Mouse (Mus musculus) large intestine, adult 2 months (tissue): ENCODE measurements at regions not wholly inside any gene's neighbourhood (a gene's known extent, or its start where the extent isn't known, plus 50 kb on each side); places are given as distances from the start of the nearest gene placed in this dataset.

Experiments used
- DNase-seq: peaks from one replicate; pipeline ENCODE4 v3.0.0-alpha.2; 2012; ENCODE audit warnings: low read depth, low spot score
- WGBS: fragments of 180-500 bp; shearing (Covaris S2); methylation state at CpG from one replicate; pipeline ENCODE4 v1.1.7; 2018; 5-methylcytosine and 5-hydroxymethylcytosine counted together

DNA sequence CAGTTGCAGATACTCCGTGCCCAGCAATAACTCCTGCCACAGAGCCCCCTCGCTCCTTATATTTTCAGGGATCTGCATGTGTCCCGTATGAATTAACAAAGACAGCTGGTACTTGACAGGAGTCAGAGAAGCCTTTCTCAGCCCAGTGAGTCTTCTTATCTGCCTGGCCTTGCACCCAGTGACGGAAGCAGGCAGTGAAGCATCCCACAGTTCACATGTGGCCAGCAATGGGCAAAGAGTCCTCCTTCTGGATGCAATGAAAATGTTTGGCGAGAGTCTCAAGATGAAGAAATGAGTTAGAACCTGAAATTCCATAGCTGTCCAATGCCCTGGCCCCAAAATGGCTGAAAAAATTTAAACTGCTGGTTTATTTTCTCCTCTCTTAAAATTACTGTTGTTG lies 622.2 kb upstream of the Cdh11 start:
- no peak for DNase-seq
- 90% methylated on average over 5 of the region's 5 CpGs for WGBS

DNA sequence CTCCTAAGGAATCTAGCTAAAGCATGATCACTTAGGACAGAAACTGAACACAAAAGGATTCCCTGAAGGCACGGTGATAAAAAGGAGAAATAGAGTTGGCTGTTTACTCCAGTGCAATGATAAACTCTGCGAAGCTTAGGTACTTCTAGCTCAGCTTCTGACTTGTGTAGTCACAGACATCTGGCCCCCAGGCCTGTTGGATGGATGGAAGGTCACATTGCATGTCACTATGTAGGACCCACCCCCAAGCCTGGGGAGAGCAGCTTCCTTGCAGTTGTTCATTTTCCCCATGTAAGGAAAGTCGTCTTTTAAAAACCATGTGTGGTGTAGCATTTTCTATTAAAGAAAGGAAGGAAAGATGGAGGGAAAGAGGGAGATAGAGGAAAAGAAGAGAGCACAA lies 623.0 kb upstream of the Cdh11 start:
- no peak for DNase-seq
- 77% methylated on average over 3 of the region's 3 CpGs for WGBS

GRCm38 (mm10) chr8:103409121-103409551 lies 623.7 kb upstream of the Cdh11 start:
- DNase-seq = no peak
- WGBS = 46% methylated on average over 2 of the region's 2 CpGs

DNA sequence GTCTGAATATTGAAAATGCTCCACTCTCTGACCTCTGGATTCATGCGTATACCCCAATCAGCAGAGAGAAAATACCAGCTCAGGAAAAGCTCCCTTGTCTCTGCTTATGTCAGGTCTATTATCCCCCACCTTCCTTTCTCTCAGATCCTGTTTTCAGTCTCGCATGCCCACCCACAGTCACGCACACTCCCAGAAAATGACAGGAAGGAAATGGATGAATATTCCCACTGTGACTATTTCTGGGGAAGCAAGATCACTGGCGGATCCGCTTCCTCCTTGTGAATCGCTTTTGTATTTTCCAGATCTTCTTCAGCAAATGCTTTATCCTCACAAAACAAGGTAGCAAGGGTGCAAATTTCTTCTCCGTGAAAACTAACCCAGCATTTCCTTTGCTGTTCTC lies 627.3 kb upstream of the Cdh11 start:
- 85% methylated on average over 7 of the region's 7 CpGs for WGBS
- no peak for DNase-seq

GRCm38 (mm10) chr8:103413589-103414575 lies 628.4 kb upstream of the Cdh11 start:
- 62% methylated on average over 11 of the region's 11 CpGs for WGBS
- no peak for DNase-seq

GRCm38 (mm10) chr8:103422313-103422973 lies 637.0 kb upstream of the Cdh11 start:
- 64% methylated on average over 2 of the region's 2 CpGs for WGBS
- DNase-seq = no peak

GRCm38 (mm10) chr8:103425967-103426366 lies 640.5 kb upstream of the Cdh11 start:
- DNase-seq = no peak
- 75% methylated on average over 1 of the region's 1 CpGs for WGBS

- 91% methylated on average over 3 of the region's 3 CpGs for WGBS
- DNase-seq = no peak
Observed at GRCm38 (mm10) chr8:103430874-103431492, 645.5 kb upstream of the Cdh11 start.

- DNase-seq = no peak
- WGBS = 93% methylated on average over 6 of the region's 6 CpGs
Observed at GRCm38 (mm10) chr8:103433532-103434105, 648.2 kb upstream of the Cdh11 start.

DNA sequence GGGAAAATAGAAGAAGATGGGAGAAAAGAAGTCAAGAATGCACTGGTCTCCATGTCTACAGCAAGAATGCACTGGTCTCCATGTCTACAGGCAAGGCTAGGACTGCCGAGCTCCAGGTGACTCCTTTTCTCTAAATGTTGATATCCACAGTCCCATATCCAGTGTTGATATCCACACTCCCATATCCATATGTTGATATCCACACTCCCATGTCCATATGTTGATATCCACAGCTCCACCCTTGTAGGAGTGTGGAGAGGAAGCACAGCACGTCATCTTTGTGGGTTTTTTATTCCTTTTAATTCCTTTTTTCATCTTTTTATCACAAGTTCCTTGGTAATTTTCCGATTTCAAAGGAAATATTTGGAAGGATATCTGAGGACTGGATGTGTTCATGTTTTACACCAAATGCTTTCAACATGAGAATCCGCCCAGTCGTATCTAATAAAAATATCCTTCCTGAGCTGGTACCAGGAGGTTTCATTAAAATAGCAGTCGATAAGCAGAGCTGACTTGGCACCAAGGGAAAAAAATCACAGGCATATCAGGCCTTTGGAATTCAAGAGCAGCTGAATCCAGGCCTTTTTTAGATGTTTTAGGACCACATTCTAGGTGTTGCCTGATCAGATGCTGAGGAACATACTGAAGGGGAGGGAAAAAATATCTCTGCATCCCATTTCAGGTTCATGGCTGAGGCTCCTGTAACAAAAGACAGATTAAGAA lies 653.7 kb upstream of the Cdh11 start:
- WGBS = 80% methylated on average over 6 of the region's 6 CpGs
- DNase-seq = no peak

- WGBS = 56% methylated on average over 5 of the region's 5 CpGs
- DNase-seq = no peak
Observed at GRCm38 (mm10) chr8:103441163-103441562, 655.7 kb upstream of the Cdh11 start.

GRCm38 (mm10) chr8:103442420-103443125 lies 657.1 kb upstream of the Cdh11 start:
- DNase-seq = no peak
- 31% methylated on average over 6 of the region's 6 CpGs for WGBS

DNA sequence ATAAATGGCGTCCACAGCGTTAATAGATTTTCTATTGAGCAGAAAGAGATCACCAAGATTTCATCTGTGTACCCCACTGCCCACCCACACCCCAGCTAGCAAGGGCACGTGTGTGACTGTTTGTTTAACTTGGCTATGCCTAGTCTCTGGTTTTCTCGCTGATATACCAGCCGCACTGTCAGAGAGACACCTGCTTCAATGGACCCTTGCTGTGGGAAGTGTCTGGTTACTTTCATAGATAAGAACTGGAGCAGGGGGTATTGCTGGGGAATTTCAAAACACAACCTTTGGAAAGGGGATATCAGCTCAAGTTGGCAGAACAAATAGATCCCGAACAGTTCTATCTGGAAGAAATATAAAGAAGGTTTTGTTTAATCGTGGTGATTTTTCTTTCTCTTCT lies 656.8 kb upstream of the Cdh5 start:
- WGBS = 59% methylated on average over 7 of the region's 7 CpGs

DNA sequence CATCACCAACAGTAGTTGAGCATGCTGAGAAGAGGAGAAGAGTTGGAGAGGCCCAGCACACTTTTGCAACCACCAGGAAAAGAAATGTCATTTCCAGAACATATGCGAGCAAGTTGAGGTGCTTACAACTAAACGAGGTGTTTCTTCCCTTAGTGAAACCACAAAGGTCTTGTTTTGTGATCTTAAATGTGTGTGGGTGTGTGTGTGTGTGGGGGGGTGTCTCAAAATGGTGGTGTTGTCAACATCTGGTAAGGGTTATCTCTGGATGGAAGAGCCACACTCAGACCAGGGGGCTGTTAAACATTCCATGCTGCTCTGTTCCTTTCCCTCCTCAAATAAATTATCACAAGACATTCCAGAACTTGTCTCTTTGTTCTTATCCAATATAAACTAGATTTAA lies 656.0 kb upstream of the Cdh5 start:
- 72% methylated on average over 2 of the region's 2 CpGs for WGBS
- no peak for DNase-seq

More for the DNA sequence above, 656.8 kb upstream of the Cdh5 start:
- no peak for DNase-seq

DNA sequence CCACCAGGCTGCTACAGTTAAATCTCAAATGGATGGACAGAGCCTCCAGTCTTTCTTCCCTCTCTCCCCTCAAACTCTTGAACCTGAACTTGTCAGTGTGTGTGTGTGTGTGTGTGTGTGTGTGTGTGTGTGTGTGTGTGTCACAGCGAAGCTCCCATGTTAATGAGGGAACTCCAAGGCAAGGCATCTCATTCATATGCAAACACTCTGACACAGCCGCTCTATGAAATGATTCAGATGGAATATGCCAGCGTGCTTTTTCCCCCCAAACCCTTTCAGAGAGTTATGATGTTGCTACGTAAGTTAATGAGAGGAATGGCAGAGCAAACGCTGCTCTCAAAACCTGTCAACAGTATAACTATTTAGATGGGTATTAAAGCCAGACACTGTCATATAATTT lies 653.5 kb upstream of the Cdh5 start:
- WGBS = 83% methylated on average over 5 of the region's 5 CpGs
- no peak for DNase-seq

DNA sequence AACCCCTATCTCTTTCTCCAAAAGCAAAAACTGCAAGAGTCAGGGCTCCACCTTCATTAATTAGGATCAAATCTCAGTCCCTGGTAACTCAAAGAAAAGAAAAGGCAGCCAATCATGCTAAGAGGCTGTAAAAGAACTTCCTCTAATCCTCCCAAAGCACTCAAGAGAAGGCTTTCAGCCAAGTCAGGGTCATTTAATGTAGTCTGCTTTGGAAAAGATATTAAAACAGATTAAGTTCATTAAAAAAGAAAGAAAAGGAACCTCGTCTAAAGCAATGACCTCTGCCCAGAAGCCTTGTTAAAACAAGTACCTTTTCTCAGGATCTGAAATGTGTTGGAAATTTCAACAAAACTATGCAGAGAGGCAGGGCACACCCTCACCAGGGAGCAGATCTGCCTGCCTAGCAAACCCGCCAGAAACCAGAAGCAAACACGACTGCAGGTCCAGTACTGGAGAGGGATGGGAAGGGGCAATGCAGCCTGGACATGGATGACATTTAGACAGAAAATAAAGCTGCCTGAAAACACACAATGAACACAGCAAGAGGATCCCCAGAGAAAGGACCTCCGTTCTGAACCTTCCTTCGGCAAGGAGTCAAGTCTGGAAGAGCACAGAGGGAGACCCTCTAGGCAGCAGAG lies 649.9 kb upstream of the Cdh5 start:
- 54% methylated on average over 5 of the region's 5 CpGs for WGBS
- no peak for DNase-seq

- no peak for DNase-seq
- WGBS = 85% methylated on average over 6 of the region's 6 CpGs
Observed at GRCm38 (mm10) chr8:103457176-103457575, 644.2 kb upstream of the Cdh5 start.

DNA sequence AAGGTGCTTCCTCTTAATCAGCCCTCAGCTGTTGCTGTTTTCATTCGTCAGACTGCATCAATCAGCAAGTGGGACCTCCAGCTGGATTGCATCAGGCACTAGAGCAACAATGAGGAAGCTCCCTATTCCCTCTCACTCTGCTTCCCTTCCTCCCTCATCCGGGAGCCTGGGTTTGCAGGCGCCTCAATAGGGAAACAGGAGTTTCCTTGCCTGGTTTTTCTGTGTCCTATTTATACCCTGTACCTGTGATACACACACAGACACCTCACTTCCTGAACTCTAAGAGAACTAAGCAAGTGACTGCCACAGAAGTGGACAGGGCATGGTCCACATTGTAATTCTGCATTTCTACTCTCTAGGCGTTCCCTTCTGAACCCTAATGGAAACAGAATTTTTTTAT lies 637.9 kb upstream of the Cdh5 start:
- WGBS = 63% methylated on average over 4 of the region's 4 CpGs
- DNase-seq = no peak
